Mouse (Mus musculus) adrenal gland, adult (tissue): ENCODE measurements around the gene Btbd7.

ENCODE experiments used
- DNase-seq, 2 experiments: peaks; one replicate each; pipeline ENCODE4 v3.0.0; 2022 to 2023; ENCODE audit warnings: low spot score in 1 of 2; ENCODE audit not compliant: inconsistent age in 2 of 2

The Btbd7 gene

DNA sequence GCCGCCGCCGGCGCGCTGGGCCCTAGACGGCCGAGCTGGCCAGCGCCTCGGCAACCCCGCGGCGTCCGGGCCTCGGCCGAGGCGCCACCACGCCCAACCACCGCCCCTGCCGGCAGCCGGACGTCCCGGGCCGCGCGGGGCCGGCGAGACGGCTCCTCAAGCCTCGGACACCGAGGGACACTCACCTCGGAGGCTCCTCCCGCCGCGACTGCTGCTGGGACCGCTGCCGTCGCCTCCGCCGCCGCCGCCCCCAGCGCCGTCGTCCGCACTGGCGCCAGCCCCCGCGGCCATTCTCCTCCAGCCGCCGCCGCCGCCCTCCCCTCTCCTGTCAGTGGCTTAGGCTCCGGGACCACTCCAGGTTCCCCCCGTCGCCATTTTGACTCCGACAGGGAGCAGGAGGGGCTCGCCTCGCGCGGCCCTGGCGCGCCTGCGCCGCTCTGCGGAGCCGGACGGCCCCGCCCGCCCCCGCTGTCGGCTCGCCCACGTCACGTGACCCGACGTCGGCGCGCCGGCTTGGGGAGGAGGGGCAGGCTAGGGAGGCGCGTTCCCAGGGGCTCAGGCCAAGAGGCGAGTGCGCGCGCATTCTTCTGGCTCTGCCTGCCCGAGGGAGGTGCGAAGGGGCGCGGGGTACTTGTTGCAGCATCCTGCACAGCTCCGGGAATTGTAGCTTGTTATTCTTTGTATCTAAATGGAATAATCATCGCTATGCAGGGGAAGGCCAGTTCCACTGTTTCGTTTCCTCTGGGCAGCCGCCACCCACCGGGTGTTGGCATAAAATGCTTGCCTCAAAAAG lies at the start of gene Btbd7:
Gene Btbd7, minus strand, starts transcription at position 441 of the 793 bp plus-strand sequence.
- DNase-seq = peak; percentile 98 to 99

DNA sequence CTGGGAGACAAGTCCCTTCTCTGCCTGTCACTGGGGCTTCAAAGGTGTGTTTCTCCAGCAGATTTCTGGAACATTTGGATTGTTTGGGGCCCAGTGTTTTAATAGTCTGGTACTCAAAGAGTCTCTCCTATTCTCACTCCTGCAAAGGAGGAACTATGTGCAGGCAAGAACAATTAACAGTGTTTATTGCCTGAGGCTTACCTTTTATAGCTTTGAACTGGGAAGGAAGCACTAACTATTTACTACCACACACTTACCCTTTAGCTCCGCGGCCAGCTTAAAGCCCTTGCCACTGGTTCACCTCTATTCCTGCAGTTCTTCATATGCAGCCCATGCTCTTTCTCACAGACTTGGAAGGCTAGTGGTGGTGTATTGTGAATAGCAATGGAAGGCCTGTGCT lies 37.8 kb upstream of the Btbd7 start:
- no peak for DNase-seq

DNA sequence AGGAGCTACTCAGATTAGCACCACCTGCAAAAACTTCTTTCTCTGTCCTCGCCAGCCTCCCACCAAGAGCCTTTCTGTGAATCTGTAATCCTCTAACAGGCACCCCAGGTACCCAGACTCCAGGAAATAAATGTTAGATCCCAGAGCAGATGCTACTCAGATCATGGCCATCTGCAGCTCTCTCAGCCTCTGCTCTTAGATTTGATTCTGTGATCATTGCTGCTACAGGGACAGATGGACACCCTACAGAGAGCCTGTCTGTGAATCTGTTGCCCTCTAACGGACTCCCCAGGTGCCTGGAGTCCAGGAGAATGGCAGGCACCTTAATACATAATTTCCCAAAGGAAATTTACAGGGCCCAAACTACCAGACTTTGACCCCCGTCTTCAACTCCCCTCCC lies 29.9 kb upstream of the Btbd7 start:
- no peak for DNase-seq

DNA sequence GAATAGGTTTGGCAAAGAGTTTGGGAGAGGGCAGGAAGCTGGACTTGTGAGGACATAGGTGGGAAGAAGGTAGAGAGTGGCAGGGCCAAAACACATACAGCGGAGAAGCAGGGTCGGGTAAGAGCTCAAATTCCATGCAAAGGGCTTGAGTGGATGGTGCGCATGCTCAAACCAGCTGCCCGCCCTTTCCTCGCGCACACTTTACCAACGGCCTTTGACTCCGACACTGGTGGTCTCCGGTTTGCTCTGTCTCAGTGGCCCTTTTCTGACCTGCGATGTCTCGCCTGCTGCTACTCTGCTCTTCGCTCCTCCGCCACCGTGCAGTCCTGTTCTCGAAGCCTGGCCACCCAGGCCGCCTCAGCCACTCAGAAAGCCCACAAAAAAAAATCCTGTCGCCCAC lies 20.8 kb upstream of the Btbd7 start, which contains the start of gene Cox8c:
Gene Cox8c, plus strand, starts transcription at position 226 of the 400 bp plus-strand sequence.
- no peak for DNase-seq

DNA sequence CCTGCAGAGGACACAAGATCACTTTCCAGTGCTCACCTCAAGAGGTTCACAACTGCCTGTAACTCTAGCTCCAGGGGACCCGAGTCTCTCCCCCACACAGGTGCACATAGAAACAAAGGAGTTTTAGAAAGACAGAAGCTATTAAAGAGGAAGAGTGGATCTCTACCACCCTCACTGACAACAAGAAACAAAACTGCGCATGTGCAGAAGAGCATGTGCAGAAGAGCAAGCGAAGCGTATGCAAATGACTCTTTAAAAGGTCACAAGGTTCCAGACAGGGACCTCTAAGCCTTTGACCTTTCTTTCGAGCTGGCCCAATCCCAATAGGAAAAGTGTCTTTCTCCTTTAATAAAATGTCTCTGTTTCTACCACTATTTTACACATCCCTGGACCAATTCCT lies 10.3 kb upstream of the Btbd7 start:
- DNase-seq = peak in 1 of 2 experiments; percentile 58

DNA sequence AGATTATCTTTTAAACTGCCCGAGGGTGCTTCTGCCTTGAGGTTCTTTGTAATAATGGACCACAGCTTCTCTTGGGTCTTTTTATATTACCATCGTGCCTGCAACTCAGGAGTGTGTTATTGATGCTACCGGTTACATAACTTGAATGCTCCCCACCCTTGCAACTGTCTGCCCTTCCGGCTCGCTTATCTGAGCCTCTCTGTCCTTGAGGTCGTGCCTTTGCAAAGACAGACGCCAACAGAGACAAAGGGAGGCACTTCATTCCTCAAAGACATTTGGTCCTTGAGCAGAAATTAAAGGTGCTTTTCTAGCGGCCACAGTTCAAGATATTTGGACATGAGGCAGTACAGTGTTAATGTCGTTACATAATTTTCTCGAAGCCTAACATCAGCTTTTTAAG lies 9.1 kb upstream of the Btbd7 start:
- peak; percentile 64 to 82 for DNase-seq

DNA sequence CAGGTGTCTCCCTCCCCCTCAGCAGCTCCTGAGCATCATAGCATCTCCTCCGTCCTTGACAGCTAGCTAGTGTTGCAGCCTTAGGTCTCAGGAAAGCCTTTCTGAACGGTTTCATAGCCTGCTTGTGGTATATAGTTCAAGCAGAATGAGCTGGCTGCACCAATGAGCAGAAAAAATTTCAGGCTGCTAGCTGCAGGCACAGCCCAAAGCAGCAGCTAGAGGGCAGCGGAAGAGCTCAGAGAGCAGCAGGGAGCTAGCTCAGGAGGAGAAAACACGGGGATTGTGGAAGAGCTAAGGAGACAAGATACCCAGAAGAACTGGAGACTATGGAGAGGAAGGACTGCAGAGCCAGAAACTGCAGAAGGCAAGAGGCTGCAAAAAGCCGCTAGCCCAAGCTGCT lies 7.5 kb upstream of the Btbd7 start:
- peak; percentile 67 to 73 for DNase-seq

DNA sequence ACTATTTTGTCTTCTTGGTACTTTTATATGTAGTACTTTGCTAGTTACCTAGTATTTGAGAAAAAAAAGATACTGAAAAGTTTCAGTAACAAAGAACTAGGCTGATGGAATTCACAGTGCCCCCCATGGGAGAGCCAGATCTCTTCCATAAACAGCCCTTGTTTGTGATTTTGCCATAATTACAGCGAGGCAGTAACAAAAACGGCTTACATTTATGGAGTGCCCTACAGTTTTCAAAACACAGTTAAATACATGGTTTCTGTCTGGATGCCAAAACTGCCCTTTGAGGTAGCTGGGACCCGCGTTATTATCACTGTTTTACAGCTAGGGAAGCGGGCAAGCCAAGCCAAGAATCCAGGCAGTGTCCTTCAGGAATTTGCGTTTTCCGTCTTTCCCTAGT lies 630 bp upstream of the Btbd7 start:
- DNase-seq = peak in 1 of 2 experiments; percentile 26

DNA sequence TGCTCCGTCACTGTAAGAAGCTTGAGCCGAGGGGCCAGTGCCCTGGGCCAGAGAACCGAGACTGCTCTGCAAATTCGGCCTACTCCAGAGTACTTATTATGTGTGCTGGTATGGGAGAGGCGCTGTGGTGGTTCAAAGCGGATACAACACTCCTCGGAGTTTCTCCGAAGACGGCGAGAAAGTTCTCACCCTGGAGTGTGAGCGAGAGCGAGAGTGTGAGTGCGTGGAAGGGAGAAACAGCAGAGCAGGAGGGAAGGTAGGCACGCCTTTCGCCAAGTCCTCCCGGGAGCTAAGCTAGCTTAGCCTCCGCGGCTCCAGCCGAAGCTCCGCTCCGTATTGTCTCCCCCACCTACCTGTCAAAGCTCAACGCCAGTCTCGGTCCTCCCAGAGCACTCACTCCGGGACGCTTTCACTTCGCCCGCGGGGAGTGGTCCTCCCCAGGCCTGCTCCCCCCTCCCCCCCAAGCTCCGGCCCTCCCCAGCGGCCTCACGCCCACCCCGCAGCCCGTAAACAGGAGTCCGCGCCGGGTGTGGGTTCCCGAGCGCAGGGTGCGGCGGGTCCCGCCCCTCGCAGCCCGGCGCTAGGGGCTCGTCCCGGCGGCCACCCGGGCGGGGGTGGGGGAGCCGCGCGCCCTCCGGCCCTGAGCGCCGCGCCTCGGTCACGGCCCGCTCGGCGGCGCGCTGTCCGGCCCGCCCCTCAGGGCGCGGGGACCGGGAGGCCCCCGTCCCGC lies 805 bp downstream of the Btbd7 start:
- peak; percentile 62 to 86 for DNase-seq

DNA sequence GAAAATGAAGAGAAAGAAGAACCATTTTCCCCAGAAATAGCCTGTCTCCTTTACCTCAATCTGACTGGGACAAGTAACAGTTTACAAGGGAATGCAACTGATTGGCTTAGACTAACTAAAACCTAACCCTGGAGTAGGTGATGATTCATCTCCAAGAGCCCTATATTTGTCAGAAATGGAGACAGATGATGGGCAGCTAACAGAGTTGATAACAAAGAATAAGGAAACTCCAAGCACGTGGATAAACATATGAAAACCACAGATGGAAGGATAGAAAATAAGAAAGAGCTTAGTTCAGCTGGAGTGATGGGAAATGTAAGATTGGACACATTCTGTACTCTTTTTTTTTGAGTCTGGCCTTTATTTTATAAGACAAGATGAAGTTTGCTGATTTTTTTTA lies 7.7 kb downstream of the Btbd7 start:
- no peak for DNase-seq

DNA sequence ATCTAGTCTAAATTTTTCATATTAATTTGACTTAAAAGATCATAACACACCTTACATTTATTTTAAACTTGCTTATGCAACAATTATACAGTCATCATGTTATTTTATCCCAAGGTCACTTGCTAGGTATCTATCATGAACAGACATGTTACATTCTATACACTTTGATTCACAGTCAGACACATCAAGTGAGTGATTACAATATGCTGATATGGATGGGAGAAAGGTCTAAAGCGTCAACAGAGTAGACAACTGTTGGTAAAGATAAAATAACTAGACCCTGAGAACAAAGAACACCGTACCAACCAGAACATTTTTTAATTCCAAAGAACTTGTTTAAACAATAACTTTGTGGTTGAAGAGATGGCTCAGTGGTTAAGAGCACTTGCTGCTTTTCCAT lies 8.5 kb downstream of the Btbd7 start:
- no peak for DNase-seq

DNA sequence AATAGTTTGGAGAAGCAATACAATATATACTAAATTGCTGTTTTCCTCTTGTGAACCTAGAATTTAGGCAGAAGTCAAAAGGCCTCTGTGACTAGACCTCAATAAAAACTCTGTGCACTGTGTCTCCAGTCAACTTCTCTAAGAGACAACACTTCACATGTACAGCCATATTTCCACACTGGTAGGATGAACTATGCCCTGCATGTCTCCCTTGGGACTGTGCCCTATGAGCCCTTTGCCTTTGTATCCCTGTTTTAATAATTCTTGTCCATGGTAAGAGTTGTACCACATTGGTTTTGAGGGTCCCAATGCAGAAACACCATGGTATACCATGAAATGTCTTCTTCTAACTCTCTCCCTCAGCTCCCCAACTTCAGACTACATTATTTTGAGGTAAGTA lies 17.5 kb downstream of the Btbd7 start:
- DNase-seq = no peak

DNA sequence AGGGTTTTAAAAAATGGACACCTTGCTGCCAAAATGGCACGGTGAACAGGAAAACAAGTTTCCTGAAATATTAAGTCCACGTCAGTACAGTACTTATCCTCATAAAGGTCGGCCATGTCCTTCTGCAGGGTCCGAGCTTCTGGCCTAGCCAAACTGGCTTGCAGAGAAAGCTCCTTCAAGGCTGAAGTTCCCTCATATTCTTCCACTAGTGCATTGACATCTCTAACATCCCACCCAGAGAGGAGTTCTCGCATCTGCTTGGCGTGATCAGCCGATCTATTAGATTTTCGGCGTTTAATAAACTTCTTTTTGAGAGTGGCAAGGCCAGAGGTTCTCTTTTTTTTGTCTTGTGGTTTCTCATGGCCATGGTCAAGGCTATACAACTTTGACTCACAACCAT lies 40.0 kb downstream of the Btbd7 start:
- peak; percentile 54 to 87 for DNase-seq

DNA sequence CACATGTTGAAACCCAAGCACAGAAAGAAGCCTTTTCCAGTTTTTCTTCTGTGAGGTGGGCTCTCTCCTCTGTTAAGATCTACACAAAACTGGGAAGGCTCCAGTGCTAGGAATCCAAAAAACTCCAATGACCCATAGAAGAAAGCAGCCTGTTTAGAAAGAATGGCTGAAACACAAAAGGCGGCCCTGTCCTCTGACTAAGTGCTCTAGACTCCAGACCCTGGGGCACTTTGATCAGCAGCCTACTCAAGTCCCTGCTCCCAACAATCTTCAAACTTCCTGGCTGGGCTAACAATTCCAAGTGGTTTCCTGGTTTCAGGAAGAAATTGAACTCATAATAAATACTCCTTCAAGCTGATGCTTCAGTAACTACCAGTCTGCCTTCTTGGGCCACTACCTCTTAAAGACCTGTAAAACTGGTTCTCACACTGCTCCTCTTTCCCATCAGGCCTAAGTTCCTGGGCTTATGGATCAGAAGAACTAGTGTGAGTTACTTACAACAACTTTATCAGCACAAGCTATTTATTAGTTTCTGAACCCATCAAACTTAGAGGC lies 45.4 kb downstream of the Btbd7 start:
- no peak for DNase-seq

DNA sequence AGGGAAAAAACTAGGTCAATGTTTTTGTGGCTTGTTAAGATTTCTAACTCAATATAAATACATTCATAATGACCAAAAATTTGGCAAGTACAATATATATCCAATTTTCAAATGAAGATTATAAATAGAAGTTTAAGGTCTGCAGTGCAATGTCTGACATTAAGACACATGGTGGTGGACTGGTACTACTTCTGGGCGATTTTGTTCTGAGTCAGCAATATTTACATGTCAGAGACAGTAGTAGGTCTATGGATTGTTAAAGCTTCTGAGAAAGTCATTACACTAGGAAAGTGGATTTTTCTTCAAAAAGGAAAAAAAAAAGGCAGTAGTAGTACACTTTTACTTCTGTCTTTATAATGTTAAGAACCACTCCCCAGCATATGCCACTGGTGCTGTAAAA lies 46.4 kb downstream of the Btbd7 start:
- no peak for DNase-seq

DNA sequence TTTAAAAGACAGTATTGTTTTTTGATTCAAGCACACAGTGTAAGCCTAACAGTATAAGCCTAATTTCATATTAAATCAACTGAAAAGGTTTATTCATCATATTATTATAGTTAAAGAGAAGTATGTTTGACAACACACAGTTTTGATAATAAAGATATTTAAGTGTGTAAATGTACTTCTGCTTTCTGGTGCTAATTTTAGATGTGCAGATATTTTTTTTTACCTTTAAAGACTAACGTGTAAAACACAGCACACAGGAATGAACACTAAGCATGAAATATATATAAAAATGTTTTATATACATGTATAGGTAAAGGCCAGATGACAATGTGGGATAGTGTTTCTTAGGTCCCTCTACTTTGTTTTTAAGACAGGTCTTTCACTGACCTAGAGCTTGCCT lies 51.2 kb downstream of the Btbd7 start:
- no peak for DNase-seq

DNA sequence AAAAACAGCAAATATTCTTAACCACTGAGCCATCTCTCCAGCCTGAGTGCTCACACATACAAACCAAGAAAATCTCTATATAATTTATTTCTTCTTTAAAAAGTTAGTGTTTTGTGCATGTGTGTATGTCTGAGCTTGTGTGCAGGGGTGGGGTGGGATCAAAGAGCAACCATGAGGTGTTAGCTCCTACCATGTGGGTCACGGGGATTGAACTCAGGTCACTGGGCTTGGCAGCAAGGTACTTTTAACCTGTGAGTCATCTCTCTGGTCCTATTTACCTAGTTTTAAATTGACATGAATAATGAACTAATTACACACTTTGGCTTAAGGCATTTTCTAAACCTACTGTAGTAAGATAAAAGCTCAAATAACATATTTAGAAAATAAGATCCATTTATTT lies 51.9 kb downstream of the Btbd7 start:
- DNase-seq = no peak

DNA sequence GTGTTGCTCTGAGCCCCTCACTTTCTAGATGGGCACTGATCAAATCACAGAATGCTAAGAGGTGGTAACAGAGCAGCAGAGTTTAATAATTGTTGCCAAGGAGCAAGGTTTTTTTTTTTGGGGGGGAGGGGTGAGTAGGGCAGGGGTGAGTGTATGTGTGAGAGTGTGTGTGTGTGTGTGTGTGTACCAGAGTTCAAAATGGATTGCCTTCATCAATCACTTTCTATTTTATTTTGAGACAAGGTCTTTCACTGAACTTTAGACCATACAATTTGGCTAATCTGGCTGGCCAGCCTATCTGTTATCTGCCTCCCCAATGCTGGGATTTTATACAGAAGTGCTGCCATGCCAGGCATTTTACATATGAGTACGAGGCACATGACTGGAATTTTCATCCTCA lies 63.4 kb downstream of the Btbd7 start:
- DNase-seq = peak in 1 of 2 experiments; percentile 43

DNA sequence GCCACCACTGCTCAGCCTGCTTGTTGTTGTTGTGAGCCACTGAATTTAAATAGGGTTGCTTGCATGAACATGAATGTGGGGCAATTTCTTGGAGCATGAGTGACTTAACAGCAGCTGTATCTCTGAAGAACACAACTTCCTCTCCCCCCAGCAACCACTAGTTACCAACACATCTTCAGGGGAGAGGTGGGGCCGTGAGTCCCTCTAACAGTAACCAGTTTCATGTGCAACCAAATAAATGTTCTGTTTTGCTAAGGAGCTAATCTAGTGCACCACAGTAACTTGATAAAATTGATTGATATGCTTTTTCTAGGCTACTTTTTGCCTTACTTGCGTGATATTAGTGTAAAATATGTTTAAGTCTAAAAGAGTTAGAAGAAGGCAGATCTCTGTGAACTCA lies 78.7 kb downstream of the Btbd7 start:
- DNase-seq = no peak

DNA sequence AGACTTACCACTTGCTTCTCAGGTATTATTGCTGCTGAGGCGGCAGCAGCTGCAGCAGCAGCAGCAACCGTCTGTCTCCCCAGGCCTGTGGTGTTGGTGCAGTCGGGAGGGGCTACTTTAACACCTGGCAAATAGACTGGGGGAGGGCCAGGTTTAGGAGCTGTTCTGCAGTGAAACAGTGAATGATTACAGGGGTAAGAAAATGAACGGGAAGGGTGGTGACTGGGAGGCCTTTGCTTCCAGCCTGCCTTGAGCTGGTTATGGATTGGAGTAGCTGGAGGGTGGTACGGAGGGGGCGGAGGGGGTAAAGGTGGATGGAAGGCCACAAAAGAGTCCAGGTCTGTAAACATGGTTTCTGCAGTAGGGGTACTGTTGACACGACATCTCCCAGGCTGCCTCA lies 90.3 kb downstream of the Btbd7 start:
- DNase-seq = no peak

DNA sequence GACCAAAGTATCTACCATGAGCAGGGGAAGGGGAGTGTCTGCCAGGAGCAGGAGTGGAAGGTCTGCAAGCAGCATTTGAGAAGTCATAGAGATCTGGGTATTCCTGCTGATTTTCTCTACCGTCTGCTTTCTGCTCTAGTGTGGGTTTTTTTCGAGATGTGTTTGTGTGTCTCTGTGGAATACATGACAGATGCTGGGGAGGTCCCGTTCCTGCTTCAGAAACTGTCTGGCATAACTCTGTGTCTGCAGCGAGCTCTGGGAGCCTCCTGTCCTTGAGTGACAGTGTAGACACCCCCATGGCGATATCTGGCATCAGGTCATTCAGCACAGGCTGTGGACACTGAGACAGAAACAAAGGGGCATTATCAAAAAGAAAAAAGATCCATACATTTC lies 92.7 kb downstream of the Btbd7 start:
- no peak for DNase-seq

DNA sequence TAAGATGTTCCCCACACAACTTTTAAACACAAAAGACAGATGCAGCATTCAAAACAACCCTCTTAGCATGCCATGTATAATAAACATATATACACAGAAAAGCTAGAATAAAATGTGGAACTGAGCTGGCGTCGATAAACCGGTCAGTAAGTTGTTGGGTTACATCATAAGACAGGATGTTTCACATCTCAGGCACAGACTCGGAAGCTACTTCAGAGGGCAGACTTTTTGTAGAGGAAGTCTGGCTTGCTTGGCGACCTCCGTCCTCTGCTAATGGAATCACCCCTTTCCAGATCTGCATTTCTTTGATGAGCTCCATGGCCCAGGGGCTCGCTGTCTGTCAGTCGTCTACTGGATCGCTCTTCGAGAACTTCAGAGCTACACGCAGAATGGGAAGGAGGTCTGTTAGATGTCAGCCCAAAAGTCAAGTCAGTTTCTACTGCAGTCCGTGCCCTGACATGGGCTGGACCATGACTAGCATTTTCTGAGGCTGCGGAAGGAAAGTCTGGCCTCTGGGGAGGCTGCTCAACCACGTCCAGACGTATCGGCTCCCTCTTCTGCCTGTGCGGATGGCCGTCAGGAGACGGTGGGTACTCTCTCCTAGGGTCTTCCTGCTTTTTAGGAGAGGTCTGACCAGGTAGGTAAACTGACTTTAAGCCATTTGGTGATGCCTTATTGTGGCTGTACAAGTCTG lies 93.2 kb downstream of the Btbd7 start:
- DNase-seq = no peak
